14 mouse cellular contexts compared by ENCODE assay signal in the genomic region with DNA sequence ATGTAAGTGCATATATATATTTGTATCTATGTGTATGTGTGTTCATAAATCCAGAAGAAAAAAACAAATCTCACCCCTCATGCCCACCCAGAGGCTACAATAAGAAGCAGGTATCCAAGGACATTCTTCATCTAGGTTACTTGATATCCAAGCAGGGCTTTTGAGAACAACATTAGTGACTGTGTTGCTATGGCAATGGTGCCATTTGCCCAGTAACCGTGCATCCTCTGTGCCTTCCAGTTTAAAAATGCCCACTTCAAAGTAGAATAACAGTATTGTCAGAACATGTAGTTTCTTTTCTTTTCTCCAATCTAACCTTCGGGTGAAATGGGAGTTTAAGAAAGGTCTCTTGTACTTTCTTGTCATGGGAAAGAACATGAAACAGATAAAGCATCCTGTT.
"Had no signal": no experiment of that assay in that cellular context is flagged by ENCODE, and none has a peak within 500 bp of the region (broad histone marks: within the 10 kb centered on the region; RNA-seq: fewer than 3 reads in every experiment).

No protein-coding gene starts in this region.

- H3K9me3 ChIP-seq: limb, embryonic 12.5 days; liver, embryonic 13.5 days; lung, embryonic 15.5 days; neural tube, embryonic 15.5 days had no signal

- H3K4me2 ChIP-seq: limb, embryonic 12.5 days; liver, embryonic 13.5 days; lung, embryonic 15.5 days; neural tube, embryonic 15.5 days had no signal

- H3K27ac ChIP-seq: limb, embryonic 12.5 days; liver, embryonic 13.5 days; lung, embryonic 15.5 days; neural tube, embryonic 15.5 days had no signal

- DNase-seq: kidney, adult 8-10 months; kidney, postnatal 25 days; layer of hippocampus, adult 9-11 months; liver; liver, embryonic 13.5 days; liver, postnatal 0 days; lung, postnatal 14 days; right cerebral cortex, adult 18-20 months; thymus, postnatal 4 days had no signal

- ATAC-seq: intestine, postnatal 0 days; liver, postnatal 0 days had no signal

- H3K4me1 ChIP-seq: limb, embryonic 12.5 days; liver, embryonic 13.5 days; lung, embryonic 15.5 days had no signal

- H3K4me3 ChIP-seq: limb, embryonic 12.5 days; liver, embryonic 13.5 days; lung, embryonic 15.5 days; myocyte; neural tube, embryonic 15.5 days had no signal

- H3K36me3 ChIP-seq: liver, embryonic 13.5 days; lung, embryonic 15.5 days; neural tube, embryonic 15.5 days had no signal

- H3K9ac ChIP-seq: limb, embryonic 12.5 days; liver, embryonic 13.5 days; liver, postnatal 0 days; lung, embryonic 15.5 days; neural tube, embryonic 15.5 days had no signal

- H3K27me3 ChIP-seq: limb, embryonic 12.5 days; liver, embryonic 13.5 days; lung, embryonic 15.5 days; neural tube, embryonic 15.5 days had no signal
